Mouse (Mus musculus) gastrocnemius, adult 8-10 months (tissue): ENCODE results near the gene Tmem117. TPM values are rescaled to one million over a fixed set of nuclear protein-coding genes. Genes with fewer than 3 reads are reported as not detected.

ENCODE experiments used
- DNase-seq, 2 experiments: peaks; one replicate each; pipeline ENCODE4 v3.0.0; 2022; ENCODE audit warnings: low spot score in 2 of 2
- total RNA-seq, 4 experiments: library from RNA; stranded (reverse); gene quantifications; 2 replicates each; pipeline ENCODE4 v1.2.4; 2022

The Tmem117 gene
- total RNA-seq, 4 experiments from 2014 or later: 16.1 to 18.1 (median 16.5) TPM

GRCm38 (mm10) chr15:94770832-94771578, 142.0 kb downstream of the Tmem117 start:
- no peak for DNase-seq

GRCm38 (mm10) chr15:94771691-94772090, 142.7 kb downstream of the Tmem117 start:
- DNase-seq: no peak

GRCm38 (mm10) chr15:94776119-94777069, 147.4 kb downstream of the Tmem117 start:
- no peak for DNase-seq

GRCm38 (mm10) chr15:94781556-94781955, 152.5 kb downstream of the Tmem117 start:
- no peak for DNase-seq

GRCm38 (mm10) chr15:94793455-94793854, 164.4 kb downstream of the Tmem117 start:
- no peak for DNase-seq

GRCm38 (mm10) chr15:94795484-94795883, 166.5 kb downstream of the Tmem117 start:
- no peak for DNase-seq

GRCm38 (mm10) chr15:94798236-94798635, 169.2 kb downstream of the Tmem117 start:
- no peak for DNase-seq

- DNase-seq: no peak
Measured at GRCm38 (mm10) chr15:94801462-94801861, 172.4 kb downstream of the Tmem117 start.

GRCm38 (mm10) chr15:94802820-94803219, 173.8 kb downstream of the Tmem117 start:
- DNase-seq: no peak

GRCm38 (mm10) chr15:94803624-94804342, 174.8 kb downstream of the Tmem117 start:
- DNase-seq: no peak

- DNase-seq: no peak
Measured at GRCm38 (mm10) chr15:94806005-94806404, 177.0 kb downstream of the Tmem117 start.

- DNase-seq: no peak
Measured at GRCm38 (mm10) chr15:94811550-94811949, 182.5 kb downstream of the Tmem117 start.

- no peak for DNase-seq
Measured at GRCm38 (mm10) chr15:94814213-94815100, 185.4 kb downstream of the Tmem117 start.

GRCm38 (mm10) chr15:94835634-94836033, 206.6 kb downstream of the Tmem117 start:
- no peak for DNase-seq

GRCm38 (mm10) chr15:94838646-94839045, 209.6 kb downstream of the Tmem117 start:
- DNase-seq: no peak

- no peak for DNase-seq
Measured at GRCm38 (mm10) chr15:94847501-94847900, 218.5 kb downstream of the Tmem117 start.

GRCm38 (mm10) chr15:94859641-94860040, 230.6 kb downstream of the Tmem117 start:
- DNase-seq: no peak

- DNase-seq: no peak
Measured at GRCm38 (mm10) chr15:94861173-94861572, 232.1 kb downstream of the Tmem117 start.

GRCm38 (mm10) chr15:94864134-94864533, 235.1 kb downstream of the Tmem117 start:
- DNase-seq: no peak

GRCm38 (mm10) chr15:94868372-94868771, 239.3 kb downstream of the Tmem117 start:
- no peak for DNase-seq

GRCm38 (mm10) chr15:94885026-94885425, 256.0 kb downstream of the Tmem117 start:
- DNase-seq: no peak
